Mouse (Mus musculus) frontal cortex, adult (tissue): ENCODE data around the gene Nav2.

Experiments used
- ATAC-seq: cut with Nextera tagmentation; 2 replicates; pipeline ENCODE4 v1.9.2; 2017; ENCODE audit warnings: mild to moderate bottlenecking, moderate library complexity, mixed read lengths; ENCODE audit not compliant: low TSS enrichment

Nav2 gene

GRCm38 (mm10) chr7:49278531-49278930 is 370.0 kb downstream of the Nav2 start:
- no peak for ATAC-seq

DNA sequence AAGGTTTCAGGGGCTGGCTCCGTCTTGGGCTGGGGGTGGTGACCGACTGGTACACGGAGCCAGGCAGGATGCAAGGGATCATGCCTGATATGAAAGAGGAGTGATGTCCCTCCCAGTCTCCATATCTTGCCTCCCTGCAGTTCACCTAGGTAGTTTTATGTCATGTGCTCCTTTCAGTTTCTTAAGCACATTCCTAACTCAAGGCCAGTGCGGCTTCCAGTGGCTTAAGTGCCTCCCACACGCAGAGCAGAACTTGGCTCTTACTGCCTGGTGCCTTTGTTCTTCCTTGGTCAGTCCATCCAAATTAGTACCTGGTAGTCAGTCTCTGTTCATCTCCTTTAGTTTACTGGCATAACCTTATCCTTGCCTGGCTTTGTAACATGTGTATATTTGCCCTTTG is 371.9 kb downstream of the Nav2 start:
- no peak for ATAC-seq

DNA sequence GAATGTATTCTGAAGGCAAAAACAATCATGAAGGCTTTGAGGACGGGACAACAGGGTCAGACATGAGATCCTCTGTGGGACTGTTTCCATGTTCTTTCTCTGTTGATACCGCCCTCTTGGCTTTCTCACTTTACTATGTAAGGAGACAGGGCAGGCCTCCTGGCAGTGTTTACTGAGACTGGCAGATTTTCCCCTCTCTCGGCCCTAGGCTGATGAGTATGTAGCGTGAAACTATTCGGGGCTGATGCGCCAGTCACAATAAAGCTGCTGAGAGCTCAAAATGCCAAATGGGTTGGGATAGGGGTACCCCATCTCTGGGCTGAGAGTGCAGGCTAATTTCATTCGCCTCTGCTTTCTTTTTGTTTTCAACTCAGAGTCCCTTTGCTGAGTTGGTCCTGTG is 373.9 kb downstream of the Nav2 start:
- no peak for ATAC-seq

DNA sequence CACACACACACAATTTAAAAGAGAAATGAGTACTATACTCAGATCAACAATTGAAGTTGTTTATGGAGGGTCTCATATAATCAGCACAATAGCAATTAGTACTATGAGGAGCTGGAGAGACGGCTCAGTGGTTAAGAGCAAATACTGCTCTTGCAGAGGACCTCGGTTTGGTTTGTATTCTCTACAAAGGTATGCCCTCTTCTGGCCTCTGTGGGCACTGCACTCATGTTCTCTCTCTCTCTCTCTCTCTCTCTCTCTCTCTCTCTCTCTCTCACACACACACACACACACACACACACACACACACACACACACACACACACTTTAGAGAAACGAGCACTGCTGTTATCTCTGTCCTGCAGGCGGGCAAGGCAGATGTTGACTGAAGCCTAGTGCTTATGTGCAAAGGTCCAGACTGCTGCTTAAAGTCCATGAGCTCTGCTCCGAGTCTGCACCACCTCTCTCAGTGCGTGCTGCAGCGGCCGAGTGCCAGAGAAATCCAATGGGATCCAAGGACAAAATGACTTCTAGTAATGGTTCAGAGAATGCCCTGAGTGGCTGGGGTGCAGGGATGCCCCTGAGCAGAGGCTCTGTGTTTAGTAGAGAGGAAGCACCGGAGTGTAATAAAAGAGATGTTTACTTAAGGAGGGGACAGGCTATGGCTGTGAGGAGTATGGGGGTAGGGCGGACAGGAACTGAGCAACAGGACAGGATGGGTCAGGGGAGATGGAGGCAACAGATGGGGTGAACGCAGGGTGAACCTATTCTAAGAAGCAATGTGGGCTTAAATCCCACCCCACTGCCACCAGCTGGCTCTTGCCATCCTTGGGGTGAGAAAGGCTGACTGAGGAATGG is 375.2 kb downstream of the Nav2 start:
- ATAC-seq: no peak

DNA sequence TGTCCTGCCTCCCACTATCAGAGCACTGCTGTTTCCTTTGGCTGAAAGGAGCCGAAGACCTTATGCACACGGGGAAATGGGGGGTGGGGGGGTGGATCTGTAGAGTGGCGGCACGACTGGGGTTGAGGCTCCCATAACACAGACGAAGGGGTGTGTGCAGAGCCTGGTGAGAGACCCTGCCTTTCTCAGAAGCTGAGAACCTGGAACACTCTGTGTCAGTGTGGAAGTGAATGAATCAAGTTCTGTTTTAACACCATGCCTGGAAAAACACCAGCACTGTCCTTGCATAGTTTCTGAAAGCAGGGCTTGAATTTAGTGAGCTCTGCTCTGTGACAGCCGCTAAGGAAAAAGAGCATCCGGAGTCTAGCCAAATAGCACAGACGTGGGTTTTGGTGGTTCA is 379.7 kb downstream of the Nav2 start:
- ATAC-seq: peak; percentile 72

- ATAC-seq: no peak
These were observed 381.8 kb downstream of the Nav2 start for GRCm38 (mm10) chr7:49290308-49290707.

- no peak for ATAC-seq
These were observed 382.8 kb downstream of the Nav2 start for GRCm38 (mm10) chr7:49291208-49291892.

- no peak for ATAC-seq
These were observed 388.6 kb downstream of the Nav2 start for GRCm38 (mm10) chr7:49297148-49297547.

DNA sequence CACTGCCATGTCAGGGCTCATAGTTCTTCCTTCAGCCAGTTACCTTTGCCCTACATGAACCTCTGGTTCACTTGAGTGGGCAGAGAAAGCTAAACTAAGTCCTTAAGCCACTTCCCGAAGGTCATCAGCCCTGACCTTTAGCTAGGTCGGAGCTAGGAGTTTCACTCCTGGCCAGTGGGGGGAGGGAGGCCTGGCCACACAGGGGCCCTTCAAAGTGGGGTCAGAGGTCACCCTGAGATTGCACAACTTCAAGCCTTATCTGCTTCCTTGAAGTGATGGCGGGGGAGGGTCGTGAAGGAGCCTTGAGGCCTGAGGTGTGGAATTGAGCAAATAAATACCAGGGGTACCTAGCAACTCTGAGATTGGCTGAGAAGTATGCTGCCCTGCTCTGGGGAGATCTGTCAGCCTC is 389.9 kb downstream of the Nav2 start:
- no peak for ATAC-seq

DNA sequence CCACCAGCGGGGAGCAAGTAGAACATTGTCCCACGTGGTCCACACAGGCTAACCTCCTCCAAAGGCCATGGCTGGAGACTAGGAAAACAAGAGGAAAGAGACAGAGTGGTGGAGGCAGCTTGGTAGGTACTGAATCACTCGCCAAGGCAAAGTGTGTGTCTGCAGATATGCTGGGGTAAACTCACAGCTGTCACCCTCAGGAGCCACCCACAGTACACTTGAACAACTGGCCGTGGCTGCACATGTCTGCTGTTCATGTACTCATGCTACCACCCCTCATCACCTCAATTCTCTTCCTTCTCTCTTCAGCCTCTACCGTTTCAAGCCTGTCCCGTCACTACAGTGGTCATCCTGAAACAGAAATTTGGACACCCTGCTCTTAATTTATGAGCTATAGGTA is 393.0 kb downstream of the Nav2 start:
- ATAC-seq: peak; percentile 29

GRCm38 (mm10) chr7:49303600-49304411 is 395.3 kb downstream of the Nav2 start:
- ATAC-seq: no peak

DNA sequence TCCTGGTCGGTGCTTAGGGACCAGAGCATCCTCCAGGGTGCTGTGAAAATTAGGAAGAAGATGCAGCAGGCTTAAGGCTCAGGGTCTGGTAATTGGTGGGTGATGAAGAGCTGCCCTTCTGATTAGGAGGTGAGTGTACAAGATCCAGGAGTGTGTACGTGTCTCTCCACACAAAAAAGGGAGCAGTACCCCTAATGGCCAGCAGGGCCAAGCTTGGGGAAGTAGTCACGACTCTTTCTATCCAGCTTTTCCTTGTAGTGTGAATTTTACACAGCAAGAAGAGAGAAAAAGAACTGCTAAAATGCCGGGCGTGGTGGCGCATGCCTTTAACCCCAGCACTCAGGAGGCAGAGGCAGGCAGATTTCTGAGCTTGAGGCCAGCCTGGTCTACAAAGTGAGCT is 399.2 kb downstream of the Nav2 start:
- no peak for ATAC-seq

DNA sequence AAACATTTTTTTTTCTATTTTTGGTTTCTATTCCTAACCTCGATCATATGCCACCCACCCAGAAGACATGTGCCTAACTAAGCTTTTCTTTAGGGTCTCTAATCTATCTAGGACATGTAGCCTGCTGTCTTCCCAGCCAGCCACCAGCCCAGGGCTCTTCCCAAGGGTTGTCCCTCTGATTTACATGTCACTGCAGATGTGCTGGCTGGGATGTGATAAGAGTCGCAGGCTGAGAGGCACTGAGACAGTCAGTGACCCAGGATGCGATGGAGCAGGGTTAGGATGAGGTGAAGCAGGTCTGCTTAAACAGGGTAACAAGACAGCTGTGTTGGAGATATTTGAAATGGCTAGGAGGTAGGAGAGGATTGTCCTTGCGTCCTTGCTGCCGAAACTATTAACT is 401.2 kb downstream of the Nav2 start:
- ATAC-seq: no peak

- ATAC-seq: no peak
These were observed 405.4 kb downstream of the Nav2 start for GRCm38 (mm10) chr7:49313945-49314344.

GRCm38 (mm10) chr7:49315033-49315432 is 406.5 kb downstream of the Nav2 start:
- no peak for ATAC-seq

GRCm38 (mm10) chr7:49316600-49316999 is 408.1 kb downstream of the Nav2 start:
- ATAC-seq: no peak; the same call in 1 of the 2 replicates

GRCm38 (mm10) chr7:49318183-49318897 is 409.8 kb downstream of the Nav2 start:
- ATAC-seq: no peak

- no peak for ATAC-seq
These were observed 410.4 kb downstream of the Nav2 start for GRCm38 (mm10) chr7:49318898-49319293.

DNA sequence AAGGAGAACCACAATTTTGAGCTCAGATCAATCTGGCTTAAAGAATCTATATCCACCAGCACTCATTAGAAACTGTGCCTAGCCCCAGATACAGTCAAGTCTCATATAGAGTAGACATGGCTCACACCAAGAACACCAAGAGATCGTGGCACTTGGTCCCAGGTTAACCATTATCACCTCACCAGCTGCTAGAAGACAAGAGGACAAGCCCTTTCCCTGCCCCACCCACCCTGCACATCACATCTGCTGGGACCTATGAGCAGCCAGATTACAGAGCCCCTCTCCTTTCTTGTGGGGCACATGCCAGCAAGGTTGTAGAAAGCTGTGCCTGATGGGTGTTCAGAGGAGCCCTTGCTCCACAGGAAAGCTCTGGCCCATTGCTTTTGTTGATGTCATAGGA is 411.5 kb downstream of the Nav2 start:
- no peak for ATAC-seq

GRCm38 (mm10) chr7:49321124-49321531 is 412.6 kb downstream of the Nav2 start:
- no peak for ATAC-seq

DNA sequence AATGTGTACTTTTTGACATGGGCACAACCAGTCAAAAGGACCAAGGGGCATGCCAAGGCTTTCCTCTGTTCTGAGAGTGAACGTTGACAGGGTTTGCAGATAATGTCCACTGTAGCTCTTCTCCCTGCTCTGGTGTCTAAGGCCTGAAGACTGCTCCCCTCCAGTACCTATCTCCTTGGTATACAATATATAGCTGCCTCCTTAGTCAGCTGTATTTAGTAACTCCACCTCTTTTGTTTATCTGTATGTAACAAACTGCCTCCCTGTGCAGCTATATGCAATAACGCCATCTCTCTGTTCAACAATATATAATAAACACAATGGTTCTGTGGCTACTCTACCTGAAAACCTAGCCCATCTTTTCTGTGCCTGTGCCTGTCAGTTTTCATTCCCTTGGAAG is 413.7 kb downstream of the Nav2 start:
- no peak for ATAC-seq

DNA sequence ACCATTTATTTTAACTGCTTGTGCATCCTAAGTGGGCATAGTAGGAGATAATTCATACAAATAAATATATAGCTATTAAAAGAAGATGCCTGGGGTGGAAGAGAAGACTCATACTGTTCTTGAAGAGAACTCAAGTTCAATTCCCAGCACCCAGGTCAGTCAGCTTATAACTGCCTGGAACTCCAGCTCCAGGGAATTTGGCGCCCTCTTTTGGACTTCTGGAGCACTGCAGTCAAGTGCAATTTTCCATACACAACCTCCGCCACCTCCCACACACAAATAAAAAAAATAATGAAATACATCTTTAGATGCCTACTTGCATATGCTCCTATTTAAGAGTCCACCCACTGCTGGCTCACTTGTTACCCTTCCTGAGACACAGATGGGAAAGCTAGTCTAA is 416.1 kb downstream of the Nav2 start:
- ATAC-seq: no peak
